Mouse (Mus musculus): ENCODE measurements around the gene Yod1. TPM values are rescaled to one million over a fixed set of nuclear protein-coding genes. Genes with fewer than 3 reads are reported as not detected.
A peak's percentile ranks its signal among the peaks of the same experiment; 100 is the strongest.

Gene Yod1
- polyA plus RNA-seq, 1 experiment, result 3.9 TPM

GRCm38 (mm10) chr1:130699937-130700633 is 17.0 kb upstream of the Yod1 start:
- no peaks in the 10 kb centered on the region for H3K27me3 ChIP-seq (ENCODE audit: control insufficient read depth, insufficient read depth, low read length)
- H3K4me1 ChIP-seq (replicated peaks; ENCODE audit: control insufficient read depth, insufficient read depth, low read length), result peaks cover 14% of the 10 kb centered on the region
- no peak overlapping the region for H3K4me3 ChIP-seq (ENCODE audit: control insufficient read depth, insufficient read depth, low read length)
- no peak overlapping the region for H3K27ac ChIP-seq (ENCODE audit: control insufficient read depth, insufficient read depth, low read length)
- DNase-seq, result peak; percentile 17
- TF ChIP-seq CTCF (IDR thresholded peaks at IDR 0.05; ENCODE audit: borderline replicate concordance, control insufficient read depth, extremely low read depth, insufficient read depth, low read length, poor library complexity), result no peak
- no peak for TF ChIP-seq POLR2A (IDR thresholded peaks at IDR 0.05; ENCODE audit: control insufficient read depth, extremely low read depth, insufficient read depth, low read length, poor library complexity)
- peaks cover 8% of the 10 kb centered on the region; the same call in 1 of the 2 replicates for H3K36me3 ChIP-seq (ENCODE audit: control insufficient read depth, insufficient read depth, low read length)
- WGBS, result 67% methylated on average over 10 of the region's 10 CpGs

- TF ChIP-seq CTCF (IDR thresholded peaks at IDR 0.05; ENCODE audit: borderline replicate concordance, control insufficient read depth, extremely low read depth, insufficient read depth, low read length, poor library complexity), result no peak
- no peak for TF ChIP-seq POLR2A (IDR thresholded peaks at IDR 0.05; ENCODE audit: control insufficient read depth, extremely low read depth, insufficient read depth, low read length, poor library complexity)
- Histone ChIP-seq H3K4me3 (ENCODE audit: control insufficient read depth, insufficient read depth, low read length) (no peak overlapping the region), H3K27ac (ENCODE audit: control insufficient read depth, insufficient read depth, low read length) (no peak overlapping the region), H3K36me3 (ENCODE audit: control insufficient read depth, insufficient read depth, low read length) (peaks cover 8% of the 10 kb centered on the region; the same call in 1 of the 2 replicates), H3K4me1 (replicated peaks; ENCODE audit: control insufficient read depth, insufficient read depth, low read length) (peaks cover 14% of the 10 kb centered on the region), H3K27me3 (ENCODE audit: control insufficient read depth, insufficient read depth, low read length) (no peaks in the 10 kb centered on the region)
- DNase-seq, result no peak
- WGBS, result 99% methylated on average over 11 of the region's 11 CpGs
Measured at GRCm38 (mm10) chr1:130701976-130702375, 15.2 kb upstream of the Yod1 start.

- H3K36me3 ChIP-seq (ENCODE audit: control insufficient read depth, insufficient read depth, low read length), result no peaks in the 10 kb centered on the region; the same call in 1 of the 2 replicates
- DNase-seq, result no peak
- 96% methylated on average over 2 of the region's 2 CpGs for WGBS
Measured at GRCm38 (mm10) chr1:130703613-130704012, 13.5 kb upstream of the Yod1 start.

GRCm38 (mm10) chr1:130710283-130711080 is 6.6 kb upstream of the Yod1 start:
- WGBS, result 97% methylated on average over 22 of the region's 22 CpGs
- Histone ChIP-seq H3K4me3 (ENCODE audit: control insufficient read depth, insufficient read depth, low read length) (no peak overlapping the region), H3K27ac (ENCODE audit: control insufficient read depth, insufficient read depth, low read length) (no peak overlapping the region), H3K36me3 (ENCODE audit: control insufficient read depth, insufficient read depth, low read length) (no peaks in the 10 kb centered on the region), H3K27me3 (ENCODE audit: control insufficient read depth, insufficient read depth, low read length) (no peaks in the 10 kb centered on the region), H3K4me1 (replicated peaks; ENCODE audit: control insufficient read depth, insufficient read depth, low read length) (0 out of 2 replicates have a peak, but pooled peaks cover 3% of the 10 kb centered on the region)
- DNase-seq, result no peak
- TF ChIP-seq POLR2A (IDR thresholded peaks at IDR 0.05; ENCODE audit: control insufficient read depth, extremely low read depth, insufficient read depth, low read length, poor library complexity) (no peak), CTCF (IDR thresholded peaks at IDR 0.05; ENCODE audit: borderline replicate concordance, control insufficient read depth, extremely low read depth, insufficient read depth, low read length, poor library complexity) (no peak)

More at GRCm38 (mm10) chr1:130703613-130704012, 13.5 kb upstream of the Yod1 start:
- Histone ChIP-seq H3K4me3 (ENCODE audit: control insufficient read depth, insufficient read depth, low read length) (no peak overlapping the region), H3K27me3 (ENCODE audit: control insufficient read depth, insufficient read depth, low read length) (no peaks in the 10 kb centered on the region), H3K4me1 (replicated peaks; ENCODE audit: control insufficient read depth, insufficient read depth, low read length) (peaks cover 13% of the 10 kb centered on the region), H3K27ac (ENCODE audit: control insufficient read depth, insufficient read depth, low read length) (no peak overlapping the region)
- TF ChIP-seq POLR2A (IDR thresholded peaks at IDR 0.05; ENCODE audit: control insufficient read depth, extremely low read depth, insufficient read depth, low read length, poor library complexity) (no peak), CTCF (IDR thresholded peaks at IDR 0.05; ENCODE audit: borderline replicate concordance, control insufficient read depth, extremely low read depth, insufficient read depth, low read length, poor library complexity) (no peak)

GRCm38 (mm10) chr1:130714046-130714445 is 3.1 kb upstream of the Yod1 start:
- H3K4me3 ChIP-seq (ENCODE audit: control insufficient read depth, insufficient read depth, low read length), result no peak overlapping the region
- TF ChIP-seq POLR2A (IDR thresholded peaks at IDR 0.05; ENCODE audit: control insufficient read depth, extremely low read depth, insufficient read depth, low read length, poor library complexity) (no peak), CTCF (IDR thresholded peaks at IDR 0.05; ENCODE audit: borderline replicate concordance, control insufficient read depth, extremely low read depth, insufficient read depth, low read length, poor library complexity) (no peak)
- peaks cover 14% of the 10 kb centered on the region for H3K4me1 ChIP-seq (replicated peaks; ENCODE audit: control insufficient read depth, insufficient read depth, low read length)
- H3K27me3 ChIP-seq (ENCODE audit: control insufficient read depth, insufficient read depth, low read length), result no peaks in the 10 kb centered on the region
- DNase-seq, result no peak
- no peak overlapping the region for H3K27ac ChIP-seq (ENCODE audit: control insufficient read depth, insufficient read depth, low read length)
- WGBS, result 96% methylated on average over 4 of the region's 4 CpGs
- H3K36me3 ChIP-seq (ENCODE audit: control insufficient read depth, insufficient read depth, low read length), result no peaks in the 10 kb centered on the region

- peak; percentile 46; the same call in 1 of the 2 replicates for TF ChIP-seq POLR2A (IDR thresholded peaks at IDR 0.05; ENCODE audit: control insufficient read depth, extremely low read depth, insufficient read depth, low read length, poor library complexity)
- 0 out of 2 replicates have a peak, but pooled peaks have one; percentile 61 for TF ChIP-seq CTCF (IDR thresholded peaks at IDR 0.05; ENCODE audit: borderline replicate concordance, control insufficient read depth, extremely low read depth, insufficient read depth, low read length, poor library complexity)
- Histone ChIP-seq H3K4me1 (replicated peaks; ENCODE audit: control insufficient read depth, insufficient read depth, low read length) (peaks cover 14% of the 10 kb centered on the region), H3K4me3 (ENCODE audit: control insufficient read depth, insufficient read depth, low read length) (peak within 1 kb of the TSS; percentile 93), H3K36me3 (ENCODE audit: control insufficient read depth, insufficient read depth, low read length) (no peaks in the 10 kb centered on the region), H3K27ac (ENCODE audit: control insufficient read depth, insufficient read depth, low read length) (peak within 1 kb of the TSS; percentile 66), H3K27me3 (ENCODE audit: control insufficient read depth, insufficient read depth, low read length) (no peaks in the 10 kb centered on the region)
- WGBS, result 1% methylated on average over 38 of the region's 38 CpGs
- peak; percentile 98 for DNase-seq
Measured at GRCm38 (mm10) chr1:130715561-130716217, 1.4 kb upstream of the Yod1 start, which contains the start of gene Gm29427. Gene Gm29427 (minus strand): TSS chr1:130715799.

All from thymus, adult 2 months (tissue).